Mouse (Mus musculus) stomach, postnatal 0 days (tissue): ENCODE measurements at regions not wholly inside any gene's neighbourhood (a gene's known extent, or its start where the extent isn't known, plus 50 kb on each side); places are given as distances from the start of the nearest gene placed in this dataset.

Source experiments
- CTCF ChIP-seq: IDR thresholded peaks from 2 replicates; pipeline ENCODE4 v1.5.1; 2016; ENCODE audit warnings: antibody characterized with exemption, low read depth, mild to moderate bottlenecking, moderate library complexity
- EP300 ChIP-seq: optimal IDR thresholded peaks from 2 replicates; pipeline ENCODE3; 2016; ENCODE audit warnings: antibody characterized with exemption

DNA sequence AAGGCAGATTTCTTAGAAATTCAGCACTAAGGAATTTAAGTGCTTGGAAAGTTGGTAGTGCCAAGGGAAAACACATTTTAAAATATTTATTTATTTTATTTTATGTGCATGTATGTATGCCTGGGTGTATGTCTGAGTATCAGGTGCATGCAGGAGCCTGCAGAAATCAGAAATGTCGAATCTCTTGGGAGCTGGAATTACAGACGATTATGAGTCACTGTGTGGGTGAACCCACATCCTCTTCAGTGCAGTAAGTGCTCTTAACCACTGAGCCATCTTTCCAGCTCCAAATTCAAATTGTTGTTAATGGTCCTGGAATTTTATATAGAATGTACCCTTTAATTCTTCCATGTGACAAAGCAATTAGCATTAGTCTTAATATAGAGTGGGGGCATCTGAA lies 1930.5 kb upstream of the Lrrc6 start:
- TF ChIP-seq CTCF (no peak), EP300 (no peak)
